Mouse (Mus musculus): ENCODE data around the gene Ifng. TPM values are rescaled to one million over a fixed set of nuclear protein-coding genes. Genes with fewer than 3 reads are reported as not detected.

The Ifng gene
- polyA plus RNA-seq (2012; fragmentation: generic; extraction: Trizol), result not detected
- long read RNA-seq, experiment 1, result 0 reads
- long read RNA-seq, experiment 2, result 0 reads

GRCm38 (mm10) chr10:118440742-118441240, at the start of gene Ifng:
Gene Ifng (plus strand): TSS chr10:118441046.
- TF ChIP-seq CTCF (IDR thresholded peaks at IDR 0.05; ENCODE audit: control insufficient read depth, insufficient read depth, insufficient read length) (no peak), MAX (IDR thresholded peaks at IDR 0.05) (no peak), MYOG (IDR thresholded peaks at IDR 0.05; ENCODE audit: control insufficient read depth, extremely low read depth, insufficient read length) (no peak), MYOD1 (IDR thresholded peaks at IDR 0.05; ENCODE audit: control insufficient read depth, insufficient read length, low read depth) (no peak), USF1 (IDR thresholded peaks at IDR 0.05; ENCODE audit: low read depth) (no peak), FOSL1 (IDR thresholded peaks at IDR 0.05; ENCODE audit: insufficient read depth, low read length, poor library complexity, severe bottlenecking) (no peak), CEBPB (IDR thresholded peaks at IDR 0.05; ENCODE audit: low read depth) (no peak)
- no peaks in the 10 kb centered on the region for H3K27me3 ChIP-seq (ENCODE audit: control insufficient read depth, insufficient read depth, insufficient read length)
- H3K4me3 ChIP-seq (ENCODE audit: insufficient read depth, poor library complexity, severe bottlenecking), result no peak within 1 kb of the TSS
- no peaks in the 10 kb centered on the region for H3K79me3 ChIP-seq (ENCODE audit: low read depth)
- no peak within 1 kb of the TSS for H3ac ChIP-seq (ENCODE audit: control insufficient read depth, insufficient read length, low read depth)
- no peaks in the 10 kb centered on the region for H3K79me2 ChIP-seq (ENCODE audit: control insufficient read depth, insufficient read depth)
- H3K36me3 ChIP-seq (ENCODE audit: control insufficient read depth, insufficient read depth), result no peaks in the 10 kb centered on the region

GRCm38 (mm10) chr10:118399917-118400316, 40.9 kb upstream of the Ifng start:
- H3K79me2 ChIP-seq (ENCODE audit: control insufficient read depth, insufficient read depth), result no peaks in the 10 kb centered on the region
- H3K79me3 ChIP-seq (ENCODE audit: low read depth), result no peaks in the 10 kb centered on the region
- TF ChIP-seq CEBPB (IDR thresholded peaks at IDR 0.05; ENCODE audit: low read depth), result no peak
- TF ChIP-seq USF1 (IDR thresholded peaks at IDR 0.05; ENCODE audit: low read depth), result no peak
- no peak for TF ChIP-seq MYOG (IDR thresholded peaks at IDR 0.05; ENCODE audit: control insufficient read depth, extremely low read depth, insufficient read length)
- no peak for TF ChIP-seq FOSL1 (IDR thresholded peaks at IDR 0.05; ENCODE audit: insufficient read depth, low read length, poor library complexity, severe bottlenecking)
- no peak for TF ChIP-seq MAX (IDR thresholded peaks at IDR 0.05)
- no peak for TF ChIP-seq CTCF (IDR thresholded peaks at IDR 0.05; ENCODE audit: control insufficient read depth, insufficient read depth, insufficient read length)
- TF ChIP-seq MYOD1 (IDR thresholded peaks at IDR 0.05; ENCODE audit: control insufficient read depth, insufficient read length, low read depth), result no peak
- no peaks in the 10 kb centered on the region for H3K27me3 ChIP-seq (ENCODE audit: control insufficient read depth, insufficient read depth, insufficient read length)
- no peak overlapping the region for H3K4me3 ChIP-seq (ENCODE audit: insufficient read depth, poor library complexity, severe bottlenecking)
- no peaks in the 10 kb centered on the region for H3K36me3 ChIP-seq (ENCODE audit: control insufficient read depth, insufficient read depth)
- no peak overlapping the region for H3ac ChIP-seq (ENCODE audit: control insufficient read depth, insufficient read length, low read depth)

DNA sequence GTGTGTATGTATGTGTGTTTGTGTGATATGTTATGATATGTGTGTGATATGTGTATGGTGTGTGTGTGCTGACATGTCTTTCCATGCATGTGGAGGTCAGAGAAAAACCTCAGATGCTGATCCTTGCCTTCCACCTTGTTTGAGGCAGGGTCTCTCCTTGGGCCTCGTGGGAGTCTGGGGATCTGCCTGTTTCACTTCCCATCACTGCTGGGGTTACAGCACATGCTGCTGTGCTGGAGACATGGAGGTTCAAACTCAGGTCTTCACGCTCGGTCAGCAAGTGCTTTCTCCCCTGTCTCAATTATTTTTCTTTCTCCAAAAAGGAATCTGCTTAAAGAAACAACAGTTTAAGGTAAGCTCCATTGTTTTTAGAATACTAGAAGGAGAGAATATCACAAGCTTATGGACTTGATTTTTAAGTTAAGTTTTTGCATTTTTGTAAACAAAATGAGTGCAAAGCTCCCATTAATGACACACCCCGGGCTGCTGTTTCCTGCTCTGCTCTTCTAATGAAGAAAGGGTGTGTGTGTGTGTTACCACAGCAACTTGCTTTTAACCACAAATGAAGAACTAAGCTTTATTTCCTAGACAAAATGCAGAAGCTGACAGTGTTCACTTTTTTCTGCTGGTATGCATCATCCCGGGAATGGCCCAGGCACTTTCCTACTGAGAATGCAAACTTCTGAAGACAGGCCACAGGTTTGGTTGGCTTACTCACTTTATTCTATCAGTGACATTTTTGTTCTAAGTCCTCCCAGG, 34.2 kb upstream of the Ifng start:
- Histone ChIP-seq H3K4me3 (ENCODE audit: insufficient read depth, poor library complexity, severe bottlenecking) (no peak overlapping the region), H3K36me3 (ENCODE audit: control insufficient read depth, insufficient read depth) (no peaks in the 10 kb centered on the region), H3ac (ENCODE audit: control insufficient read depth, insufficient read length, low read depth) (no peak overlapping the region), H3K79me2 (ENCODE audit: control insufficient read depth, insufficient read depth) (no peaks in the 10 kb centered on the region), H3K27me3 (ENCODE audit: control insufficient read depth, insufficient read depth, insufficient read length) (no peaks in the 10 kb centered on the region), H3K79me3 (ENCODE audit: low read depth) (no peaks in the 10 kb centered on the region)
- TF ChIP-seq CEBPB (IDR thresholded peaks at IDR 0.05; ENCODE audit: low read depth) (no peak), CTCF (IDR thresholded peaks at IDR 0.05; ENCODE audit: control insufficient read depth, insufficient read depth, insufficient read length) (no peak), FOSL1 (IDR thresholded peaks at IDR 0.05; ENCODE audit: insufficient read depth, low read length, poor library complexity, severe bottlenecking) (no peak)

DNA sequence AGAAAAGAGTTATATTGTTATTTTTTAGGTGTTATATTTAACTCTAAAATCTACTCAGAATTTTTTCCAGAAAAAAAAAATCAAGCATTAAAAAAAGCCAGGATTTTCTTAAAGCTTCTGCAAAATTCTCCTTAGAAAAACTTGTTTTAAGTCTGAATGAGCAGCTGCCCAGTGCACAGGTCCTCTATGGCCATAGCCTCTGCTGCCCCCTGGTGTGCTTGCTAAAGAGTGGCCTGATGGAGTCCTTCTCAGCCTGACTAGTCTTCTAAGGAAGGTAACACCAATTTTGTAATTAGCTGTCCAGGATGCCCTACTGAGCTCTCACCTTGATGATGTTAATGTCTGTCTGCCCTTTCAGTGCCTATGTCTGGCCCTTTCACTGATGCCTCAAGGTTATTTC, 29.5 kb upstream of the Ifng start:
- TF ChIP-seq MAX (IDR thresholded peaks at IDR 0.05) (no peak), CEBPB (IDR thresholded peaks at IDR 0.05; ENCODE audit: low read depth) (no peak)
- H3K36me3 ChIP-seq (ENCODE audit: control insufficient read depth, insufficient read depth), result no peaks in the 10 kb centered on the region
- H3K79me3 ChIP-seq (ENCODE audit: low read depth), result no peaks in the 10 kb centered on the region
- no peak overlapping the region for H3K4me3 ChIP-seq (ENCODE audit: insufficient read depth, poor library complexity, severe bottlenecking)
- H3K79me2 ChIP-seq (ENCODE audit: control insufficient read depth, insufficient read depth), result no peaks in the 10 kb centered on the region
- no peaks in the 10 kb centered on the region for H3K27me3 ChIP-seq (ENCODE audit: control insufficient read depth, insufficient read depth, insufficient read length)
- H3ac ChIP-seq (ENCODE audit: control insufficient read depth, insufficient read length, low read depth), result no peak overlapping the region

- H3K79me2 ChIP-seq (ENCODE audit: control insufficient read depth, insufficient read depth), result no peaks in the 10 kb centered on the region
- no peak for TF ChIP-seq CEBPB (IDR thresholded peaks at IDR 0.05; ENCODE audit: low read depth)
- TF ChIP-seq USF1 (IDR thresholded peaks at IDR 0.05; ENCODE audit: low read depth), result no peak
- TF ChIP-seq MYOD1 (IDR thresholded peaks at IDR 0.05; ENCODE audit: control insufficient read depth, insufficient read length, low read depth), result no peak
- no peak for TF ChIP-seq FOSL1 (IDR thresholded peaks at IDR 0.05; ENCODE audit: insufficient read depth, low read length, poor library complexity, severe bottlenecking)
- no peak for TF ChIP-seq MAX (IDR thresholded peaks at IDR 0.05)
- no peak for TF ChIP-seq CTCF (IDR thresholded peaks at IDR 0.05; ENCODE audit: control insufficient read depth, insufficient read depth, insufficient read length)
- no peak for TF ChIP-seq MYOG (IDR thresholded peaks at IDR 0.05; ENCODE audit: control insufficient read depth, extremely low read depth, insufficient read length)
- H3ac ChIP-seq (ENCODE audit: control insufficient read depth, insufficient read length, low read depth), result no peak overlapping the region
- no peaks in the 10 kb centered on the region for H3K36me3 ChIP-seq (ENCODE audit: control insufficient read depth, insufficient read depth)
- H3K79me3 ChIP-seq (ENCODE audit: low read depth), result no peaks in the 10 kb centered on the region
- H3K27me3 ChIP-seq (ENCODE audit: control insufficient read depth, insufficient read depth, insufficient read length), result no peaks in the 10 kb centered on the region
- H3K4me3 ChIP-seq (ENCODE audit: insufficient read depth, poor library complexity, severe bottlenecking), result no peak overlapping the region
Measured at GRCm38 (mm10) chr10:118412774-118413173, 28.1 kb upstream of the Ifng start.

- TF ChIP-seq USF1 (IDR thresholded peaks at IDR 0.05; ENCODE audit: low read depth), result no peak
- no peak for TF ChIP-seq FOSL1 (IDR thresholded peaks at IDR 0.05; ENCODE audit: insufficient read depth, low read length, poor library complexity, severe bottlenecking)
- TF ChIP-seq MYOG (IDR thresholded peaks at IDR 0.05; ENCODE audit: control insufficient read depth, extremely low read depth, insufficient read length), result no peak
- no peak for TF ChIP-seq CTCF (IDR thresholded peaks at IDR 0.05; ENCODE audit: control insufficient read depth, insufficient read depth, insufficient read length)
- no peak for TF ChIP-seq CEBPB (IDR thresholded peaks at IDR 0.05; ENCODE audit: low read depth)
- no peak for TF ChIP-seq MAX (IDR thresholded peaks at IDR 0.05)
- TF ChIP-seq MYOD1 (IDR thresholded peaks at IDR 0.05; ENCODE audit: control insufficient read depth, insufficient read length, low read depth), result no peak
- H3K79me2 ChIP-seq (ENCODE audit: control insufficient read depth, insufficient read depth), result no peaks in the 10 kb centered on the region
- no peak overlapping the region for H3K4me3 ChIP-seq (ENCODE audit: insufficient read depth, poor library complexity, severe bottlenecking)
- no peaks in the 10 kb centered on the region for H3K79me3 ChIP-seq (ENCODE audit: low read depth)
- no peaks in the 10 kb centered on the region for H3K27me3 ChIP-seq (ENCODE audit: control insufficient read depth, insufficient read depth, insufficient read length)
- H3ac ChIP-seq (ENCODE audit: control insufficient read depth, insufficient read length, low read depth), result no peak overlapping the region
- no peaks in the 10 kb centered on the region for H3K36me3 ChIP-seq (ENCODE audit: control insufficient read depth, insufficient read depth)
Measured at GRCm38 (mm10) chr10:118419000-118419425, 21.8 kb upstream of the Ifng start.
